In genomic region chr12:69998186-69998983, GRCm38 (mm10) we compare ENCODE assay signal across 15 mouse cellular contexts.
"Had no signal": no experiment of that assay in that cellular context is flagged by ENCODE, and none has a peak within 500 bp of the region (broad histone marks: within the 10 kb centered on the region; RNA-seq: fewer than 3 reads in every experiment).

No protein-coding gene starts in this region.

- H3K27ac ChIP-seq: limb, embryonic 12.5 days; liver, embryonic 13.5 days; lung, embryonic 15.5 days; macrophage; midbrain, embryonic 15.5 days; neural tube, embryonic 13.5 days had no signal

- H3K36me3 ChIP-seq: limb, embryonic 12.5 days; liver, embryonic 13.5 days; lung, embryonic 15.5 days; midbrain, embryonic 15.5 days; neural tube, embryonic 13.5 days had no signal

- H3K4me3 ChIP-seq: limb, embryonic 12.5 days; liver, embryonic 13.5 days; lung, embryonic 15.5 days; megakaryocyte, embryonic 14.5 days; midbrain, embryonic 15.5 days; neural tube, embryonic 13.5 days had no signal

- ATAC-seq: liver, postnatal 0 days; midbrain, embryonic 15.5 days had no signal

- H3K27me3 ChIP-seq: limb, embryonic 12.5 days; liver, embryonic 13.5 days; lung, embryonic 15.5 days; megakaryocyte, embryonic 14.5 days; midbrain, embryonic 15.5 days; neural tube, embryonic 13.5 days had no signal

- H3K9ac ChIP-seq: limb, embryonic 12.5 days; liver, embryonic 13.5 days; liver, postnatal 0 days; lung, embryonic 15.5 days; midbrain, embryonic 15.5 days; neural tube, embryonic 13.5 days had no signal

- DNase-seq: kidney, postnatal 14 days; liver; liver, embryonic 13.5 days; liver, postnatal 0 days; lung, postnatal 14 days; retina, postnatal 1 day; right cerebral cortex, postnatal 14 days; thymus, postnatal 4 days had no signal

- H3K4me1 ChIP-seq: limb, embryonic 12.5 days; liver, embryonic 13.5 days; lung, embryonic 15.5 days; midbrain, embryonic 15.5 days; neural tube, embryonic 13.5 days had no signal

- H3K9me3 ChIP-seq: limb, embryonic 12.5 days; liver, embryonic 13.5 days; lung, embryonic 15.5 days; midbrain, embryonic 15.5 days; neural tube, embryonic 13.5 days had no signal

- H3K4me2 ChIP-seq: limb, embryonic 12.5 days; liver, embryonic 13.5 days; lung, embryonic 15.5 days; midbrain, embryonic 11.5 days; midbrain, embryonic 15.5 days; neural tube, embryonic 13.5 days had no signal
